Mouse (Mus musculus) testis, adult 2 months (tissue): ENCODE measurements around the gene 4931422A03Rik. TPM values are rescaled to one million over a fixed set of nuclear protein-coding genes. Genes with fewer than 3 reads are reported as not detected.

Experiments
- H3K27ac ChIP-seq: fragments of 200-500 bp; 2 replicates; pipeline ENCODE4 v1.5.1; 2012; ENCODE audit warnings: low read depth, low read length; ENCODE audit not compliant: control insufficient read depth, insufficient read depth
- H3K27me3 ChIP-seq: fragments of 200-500 bp; 2 replicates; pipeline ENCODE4 v1.6.1; 2012; ENCODE audit warnings: mild to moderate bottlenecking, low read length, moderate library complexity; ENCODE audit not compliant: control insufficient read depth, insufficient read depth
- H3K36me3 ChIP-seq: fragments of 200-500 bp; 2 replicates; pipeline ENCODE4 v1.6.1; 2012; ENCODE audit warnings: mild to moderate bottlenecking, low read length; ENCODE audit not compliant: control insufficient read depth, insufficient read depth
- H3K4me1 ChIP-seq: fragments of 200-500 bp; 2 replicates; pipeline ENCODE4 v1.6.1; 2012; ENCODE audit warnings: low read length; ENCODE audit not compliant: control insufficient read depth, insufficient read depth
- H3K4me3 ChIP-seq: fragments of 200-500 bp; 2 replicates; pipeline ENCODE4 v1.5.1; 2012; ENCODE audit warnings: low read depth, mild to moderate bottlenecking, low read length, moderate library complexity, mixed read lengths; ENCODE audit not compliant: control insufficient read depth
- CTCF ChIP-seq: fragments of 200-500 bp; IDR thresholded peaks from 2 replicates; pipeline ENCODE4 v1.5.1; 2012; ENCODE audit warnings: low read depth, mild to moderate bottlenecking, inconsistent platforms, low read length, moderate library complexity; ENCODE audit not compliant: control insufficient read depth, insufficient read depth, insufficient replicate concordance
- POLR2A ChIP-seq: fragments of 200-500 bp; IDR thresholded peaks from 2 replicates; pipeline ENCODE4 v1.6.1; 2012; ENCODE audit warnings: low read depth, mild to moderate bottlenecking, inconsistent platforms, low read length, moderate library complexity; ENCODE audit not compliant: control insufficient read depth
- polyA plus RNA-seq: library from polyadenylated mRNA; depleted of rRNA; stranded (reverse); fragments of >200 nt; gene quantifications from 2 replicates; pipeline ENCODE4 v1.2.3, GENCODE M21; 2012

The 4931422A03Rik gene
- polyA plus RNA-seq, 1 experiment, result 50.4 TPM

DNA sequence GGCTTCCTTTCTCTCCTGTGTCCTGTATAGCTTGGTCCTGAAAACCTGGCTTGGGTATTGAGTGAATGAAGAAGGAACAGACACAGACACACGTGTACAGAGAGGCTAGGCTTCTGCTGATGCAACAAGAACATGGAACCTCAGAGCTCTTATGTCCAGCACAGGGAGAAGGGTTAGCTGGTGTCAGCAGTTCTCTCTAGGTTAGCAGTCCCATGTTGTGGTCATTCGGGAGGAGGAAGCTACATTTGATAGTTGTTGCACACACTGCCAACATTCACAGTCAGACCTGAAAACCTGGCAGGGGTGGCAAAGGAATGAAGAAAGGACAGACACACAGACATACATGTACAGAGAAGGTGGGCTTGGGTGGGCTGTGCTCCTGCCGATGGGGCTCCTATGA, 72.4 kb downstream of the 4931422A03Rik start:
- Histone ChIP-seq H3K27me3 (no peaks in the 10 kb centered on the region), H3K27ac (no peak overlapping the region), H3K4me1 (no peaks in the 10 kb centered on the region), H3K4me3 (no peak overlapping the region), H3K36me3 (no peaks in the 10 kb centered on the region)
- no peak for TF ChIP-seq CTCF
- TF ChIP-seq POLR2A, result no peak

GRCm38 (mm10) chr2:103953050-103953835, 74.9 kb downstream of the 4931422A03Rik start:
- Histone ChIP-seq H3K27ac (no peak overlapping the region), H3K27me3 (no peaks in the 10 kb centered on the region), H3K4me3 (no peak overlapping the region), H3K36me3 (no peaks in the 10 kb centered on the region), H3K4me1 (no peaks in the 10 kb centered on the region)
- TF ChIP-seq CTCF (no peak), POLR2A (no peak)

- Histone ChIP-seq H3K27ac (no peak overlapping the region), H3K4me3 (no peak overlapping the region), H3K36me3 (no peaks in the 10 kb centered on the region), H3K4me1 (0 out of 2 replicates have a peak, but pooled peaks cover 2% of the 10 kb centered on the region), H3K27me3 (no peaks in the 10 kb centered on the region)
- TF ChIP-seq POLR2A, result no peak
- no peak for TF ChIP-seq CTCF
Measured at GRCm38 (mm10) chr2:103947982-103948655, 80.0 kb downstream of the 4931422A03Rik start.

GRCm38 (mm10) chr2:103946892-103947291, 81.3 kb downstream of the 4931422A03Rik start:
- Histone ChIP-seq H3K4me1 (0 out of 2 replicates have a peak, but pooled peaks cover 2% of the 10 kb centered on the region), H3K27me3 (no peaks in the 10 kb centered on the region), H3K4me3 (no peak overlapping the region), H3K27ac (no peak overlapping the region), H3K36me3 (no peaks in the 10 kb centered on the region)
- TF ChIP-seq POLR2A (no peak), CTCF (no peak)

DNA sequence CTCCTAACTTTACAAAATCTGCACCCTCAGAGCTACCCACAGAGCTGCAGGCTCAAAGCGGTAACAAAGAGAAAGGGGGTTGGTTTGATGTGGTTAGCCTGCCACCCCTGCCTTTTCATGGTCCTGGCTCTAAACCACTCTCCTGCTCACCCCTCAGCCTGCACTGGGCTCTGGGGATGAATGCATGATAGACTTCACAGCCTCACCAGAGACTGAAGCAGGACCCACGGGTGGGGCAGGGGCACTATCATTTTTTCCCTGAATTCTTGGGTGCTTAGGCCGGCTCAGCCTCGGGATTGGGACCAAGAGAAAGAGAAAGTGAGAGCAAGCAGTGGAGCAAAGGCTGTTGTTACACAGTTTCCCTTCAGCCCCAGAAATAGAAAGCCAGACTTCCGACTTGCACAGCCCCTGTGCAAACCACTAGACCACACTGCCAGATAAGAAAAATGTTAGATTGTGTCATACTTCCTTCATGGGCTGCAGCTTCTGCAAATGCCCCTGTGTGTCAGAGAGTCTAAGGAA, 82.5 kb downstream of the 4931422A03Rik start:
- H3K4me3 ChIP-seq, result no peak overlapping the region
- H3K27me3 ChIP-seq, result no peaks in the 10 kb centered on the region
- H3K4me1 ChIP-seq, result 0 out of 2 replicates have a peak, but pooled peaks cover 2% of the 10 kb centered on the region
- no peaks in the 10 kb centered on the region for H3K36me3 ChIP-seq
- TF ChIP-seq POLR2A (no peak), CTCF (no peak)
- no peak overlapping the region for H3K27ac ChIP-seq

DNA sequence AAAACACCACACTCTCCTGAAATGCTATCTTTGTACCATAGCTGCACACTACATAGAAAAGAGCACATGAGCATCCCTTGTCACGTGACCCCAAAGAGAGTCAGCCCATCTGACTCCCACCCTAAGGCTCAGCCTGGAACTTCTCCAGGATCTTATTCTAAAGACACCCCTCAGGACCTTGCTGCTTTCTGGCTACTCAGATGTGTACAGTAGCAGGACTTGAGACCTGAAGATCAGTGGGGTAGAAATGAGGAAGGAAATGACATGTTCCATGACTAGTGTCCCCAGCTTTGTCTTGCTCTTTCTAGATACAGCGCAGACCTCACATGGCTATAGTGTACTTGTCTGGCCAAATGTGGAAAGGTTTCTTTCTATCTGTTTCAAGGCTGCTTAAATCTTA, 83.3 kb downstream of the 4931422A03Rik start:
- H3K27me3 ChIP-seq, result no peaks in the 10 kb centered on the region
- H3K36me3 ChIP-seq, result no peaks in the 10 kb centered on the region
- no peak overlapping the region for H3K27ac ChIP-seq
- 0 out of 2 replicates have a peak, but pooled peaks cover 2% of the 10 kb centered on the region for H3K4me1 ChIP-seq
- no peak for TF ChIP-seq CTCF
- TF ChIP-seq POLR2A, result no peak
- H3K4me3 ChIP-seq, result no peak overlapping the region

DNA sequence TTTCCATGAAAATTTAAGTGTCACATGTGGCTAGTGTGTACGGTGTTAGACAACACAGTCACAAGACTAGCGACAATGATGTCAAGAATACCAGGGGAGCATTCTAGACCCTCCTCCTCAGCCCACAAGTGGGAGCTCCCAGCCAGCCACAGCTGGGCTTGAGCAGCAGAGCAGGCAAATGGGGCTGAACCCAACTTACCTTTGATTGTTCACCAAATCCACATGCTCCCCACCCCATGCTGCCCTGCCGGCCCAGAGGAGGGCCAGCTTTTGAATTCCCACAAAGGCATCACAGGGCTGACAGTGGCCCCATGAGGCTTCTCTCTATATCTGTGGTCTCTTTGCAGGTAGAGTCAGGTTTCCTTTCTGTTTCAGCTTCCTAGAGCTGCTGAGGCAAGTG, 87.1 kb downstream of the 4931422A03Rik start:
- Histone ChIP-seq H3K36me3 (no peaks in the 10 kb centered on the region), H3K27me3 (no peaks in the 10 kb centered on the region), H3K27ac (no peak overlapping the region), H3K4me3 (no peak overlapping the region), H3K4me1 (0 out of 2 replicates have a peak, but pooled peaks cover 2% of the 10 kb centered on the region)
- TF ChIP-seq POLR2A (no peak), CTCF (no peak)
